Mouse (Mus musculus) liver, embryonic 14.5 days (tissue): Measurements from ENCODE around the gene Flnb. TPM values are rescaled to one million over a fixed set of nuclear protein-coding genes. Genes with fewer than 3 reads are reported as not detected.
A peak's percentile ranks its signal among the peaks of the same experiment; 100 is the strongest.

Source experiments
- ATAC-seq: fragments of 200-750 bp; cut with Nextera tagmentation; 2 replicates; pipeline ENCODE4 v1.8.0; 2017; ENCODE audit warnings: moderate number of reproducible peaks, mild to moderate bottlenecking, moderate library complexity; ENCODE audit not compliant: insufficient read depth
- DNase-seq, 3 experiments: peaks; one replicate each; pipeline ENCODE4 v3.0.0-alpha.2; 2012 to 2013; ENCODE audit warnings: low read depth in 3 of 3, low spot score in 3 of 3
- H3K27ac ChIP-seq: fragments of 300-500 bp; sonication (generic); 2 replicates; pipeline ENCODE4 v1.5.1; 2014; ENCODE audit warnings: moderate library complexity, mild to moderate bottlenecking, control low read depth, inconsistent platforms
- H3K27me3 ChIP-seq: fragments of 300-500 bp; sonication (generic); 2 replicates; pipeline ENCODE4 v1.6.1; 2014; ENCODE audit warnings: mild to moderate bottlenecking, low read length, moderate library complexity; ENCODE audit not compliant: control insufficient read depth, insufficient read depth
- H3K36me3 ChIP-seq: fragments of 300-500 bp; sonication (generic); replicated peaks from 2 replicates; pipeline ENCODE4 v1.6.1; 2014; ENCODE audit warnings: low read depth; ENCODE audit not compliant: control insufficient read depth, insufficient read depth
- H3K4me1 ChIP-seq, 2 experiments: fragments of 200-500 bp in 1 of 2; fragments of 300-500 bp in 1 of 2; sonication (generic) in 1 of 2; replicated peaks; 2 replicates each; pipeline ENCODE4 v1.6.1; 2012 to 2014; ENCODE audit warnings: antibody characterized with exemption in 1 of 2, inconsistent platforms in 1 of 2, low read length in 1 of 2; ENCODE audit not compliant: control insufficient read depth in 2 of 2, insufficient read depth in 2 of 2
- H3K4me2 ChIP-seq: fragments of 300-500 bp; sonication (generic); 2 replicates; pipeline ENCODE4 v1.6.1; 2014; ENCODE audit warnings: low read depth, mild to moderate bottlenecking, control low read depth, moderate library complexity
- H3K4me3 ChIP-seq, 2 experiments: fragments of 200-500 bp in 1 of 2; fragments of 300-500 bp in 1 of 2; sonication (generic) in 1 of 2; 2 replicates each; pipeline ENCODE4 v1.5.1; 2012 to 2014; ENCODE audit warnings: low read depth in 2 of 2, low read length in 2 of 2, mild to moderate bottlenecking in 2 of 2, control low read depth in 1 of 2, inconsistent platforms in 1 of 2, moderate library complexity in 1 of 2; ENCODE audit not compliant: insufficient read depth in 1 of 2
- H3K9ac ChIP-seq: fragments of 300-500 bp; sonication (generic); replicated peaks from 2 replicates; pipeline ENCODE4 v1.6.1; 2014; ENCODE audit warnings: mild to moderate bottlenecking, control low read depth, moderate library complexity
- H3K9me3 ChIP-seq: fragments of 300-500 bp; sonication (generic); 2 replicates; pipeline ENCODE4 v1.6.1; 2016; ENCODE audit warnings: low read length, mixed read lengths; ENCODE audit not compliant: control insufficient read depth
- CTCF ChIP-seq: IDR thresholded peaks from 2 replicates; pipeline ENCODE4 v1.5.1; 2016; ENCODE audit warnings: antibody characterized with exemption, low read depth, control low read depth
- EP300 ChIP-seq: IDR thresholded peaks from 2 replicates; pipeline ENCODE4 v1.6.1; 2016; ENCODE audit warnings: antibody characterized with exemption, low read depth
- WGBS: fragments of 180-500 bp; shearing (Covaris S2); extraction: QIAGEN DNeasy Blood & Tissue Kit; methylation state at CpG from one replicate; pipeline ENCODE4 v1.1.7; 2014; ENCODE audit not compliant: insufficient replicate concordance; 5-methylcytosine and 5-hydroxymethylcytosine counted together
- polyA plus RNA-seq, 2 experiments: library from polyadenylated mRNA; depleted of rRNA in 1 of 2; stranded (reverse) in 1 of 2; unstranded in 1 of 2; fragments of >200 nt; fragmentation: Nextera tagmentation in 1 of 2; extraction: Ambion mirVana in 1 of 2; gene quantifications; 2 replicates each; pipeline versions ENCODE4 v1.2.1 to v1.2.3; 2012 to 2014

The Flnb gene
- polyA plus RNA-seq, 2 experiments, result 3.2 to 3.7 TPM

- H3K9ac ChIP-seq, result no peak overlapping the region
- no peaks in the 10 kb centered on the region for H3K9me3 ChIP-seq
- peak overlapping the region; percentile 11 for H3K4me2 ChIP-seq
- H3K27ac ChIP-seq, result no peak overlapping the region
- no peak for TF ChIP-seq EP300
- TF ChIP-seq CTCF, result no peak
- DNase-seq, result peak; percentile 10 to 22 (median 17)
- no peaks in the 10 kb centered on the region for H3K36me3 ChIP-seq
- peaks cover 0 to 34% of the 10 kb centered on the region in 2 experiments; a peak in 2 of 4 replicates for H3K4me1 ChIP-seq
- 28% methylated on average over 10 of the region's 10 CpGs for WGBS
- ATAC-seq, result peak; percentile 68
- no peaks in the 10 kb centered on the region for H3K27me3 ChIP-seq
- H3K4me3 ChIP-seq, result no peak overlapping the region
These were observed 8.6 kb downstream of the Flnb start for GRCm38 (mm10) chr14:7826151-7826937.

GRCm38 (mm10) chr14:7829181-7829580 is 11.4 kb downstream of the Flnb start:
- DNase-seq (no peak), ATAC-seq (no peak)
- Histone ChIP-seq H3K36me3 (no peaks in the 10 kb centered on the region), H3K27ac (no peak overlapping the region), H3K9ac (no peak overlapping the region), H3K9me3 (no peaks in the 10 kb centered on the region), H3K4me2 (no peak overlapping the region), H3K4me3 (no peak overlapping the region), H3K4me1 (peaks cover 0 to 40% of the 10 kb centered on the region in 2 experiments; a peak in 2 of 4 replicates), H3K27me3 (no peaks in the 10 kb centered on the region)
- TF ChIP-seq EP300 (no peak), CTCF (no peak)
- WGBS, result 69% methylated on average over 2 of the region's 2 CpGs

DNA sequence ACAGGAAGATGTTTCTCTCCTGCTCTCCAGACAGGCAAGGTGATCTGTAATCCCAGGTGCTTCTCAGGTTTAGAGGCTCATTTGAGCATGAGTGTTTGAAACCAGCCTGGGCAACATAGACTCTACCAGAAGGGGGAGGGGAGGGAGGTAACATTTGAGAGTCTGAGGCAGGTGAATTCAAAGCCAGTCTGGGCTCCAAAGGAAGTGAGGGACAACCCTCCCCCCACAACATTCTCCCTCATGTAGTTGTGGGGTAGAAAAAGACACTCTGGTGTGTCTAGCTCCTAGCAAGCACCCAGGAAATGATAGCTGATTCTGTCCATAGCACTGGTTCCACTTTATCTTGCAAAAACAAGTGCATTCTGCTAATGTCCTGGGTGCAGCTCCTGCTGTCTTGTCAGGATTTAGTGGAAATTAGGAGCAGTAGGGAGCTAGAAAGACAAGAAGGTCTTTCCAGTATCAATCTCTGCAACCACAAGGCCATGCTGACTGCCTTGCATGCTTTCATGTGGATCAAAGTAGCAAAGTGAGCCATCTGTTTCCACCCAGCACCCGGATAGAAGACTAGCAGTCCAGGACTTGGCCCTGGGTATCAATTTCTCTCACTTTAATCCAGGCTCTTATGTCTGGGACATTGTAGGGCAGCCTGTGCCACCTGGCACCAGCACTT is 14.1 kb downstream of the Flnb start:
- Histone ChIP-seq H3K4me2 (no peak overlapping the region), H3K9me3 (no peaks in the 10 kb centered on the region), H3K27ac (no peak overlapping the region), H3K4me3 (no peak overlapping the region), H3K9ac (no peak overlapping the region), H3K27me3 (no peaks in the 10 kb centered on the region), H3K36me3 (no peaks in the 10 kb centered on the region), H3K4me1 (peaks cover 0 to 17% of the 10 kb centered on the region in 2 experiments; a peak in 2 of 4 replicates)
- 45% methylated on average over 1 of the region's 1 CpGs for WGBS
- DNase-seq, result no peak
- ATAC-seq, result no peak
- TF ChIP-seq EP300, result no peak

- no peak overlapping the region for H3K27ac ChIP-seq
- DNase-seq, result no peak
- 70% methylated on average over 5 of the region's 5 CpGs for WGBS
- TF ChIP-seq CTCF, result no peak
- no peak for TF ChIP-seq EP300
- no peak overlapping the region for H3K9ac ChIP-seq
- no peak overlapping the region for H3K4me2 ChIP-seq
- H3K27me3 ChIP-seq, result no peaks in the 10 kb centered on the region
- no peak overlapping the region for H3K4me3 ChIP-seq
- no peaks in the 10 kb centered on the region for H3K36me3 ChIP-seq
- peaks cover 0 to 16% of the 10 kb centered on the region in 2 experiments; a peak in 2 of 4 replicates for H3K4me1 ChIP-seq
- no peak for ATAC-seq
- H3K9me3 ChIP-seq, result no peaks in the 10 kb centered on the region
These were observed 14.7 kb downstream of the Flnb start for GRCm38 (mm10) chr14:7832440-7832783.

DNA sequence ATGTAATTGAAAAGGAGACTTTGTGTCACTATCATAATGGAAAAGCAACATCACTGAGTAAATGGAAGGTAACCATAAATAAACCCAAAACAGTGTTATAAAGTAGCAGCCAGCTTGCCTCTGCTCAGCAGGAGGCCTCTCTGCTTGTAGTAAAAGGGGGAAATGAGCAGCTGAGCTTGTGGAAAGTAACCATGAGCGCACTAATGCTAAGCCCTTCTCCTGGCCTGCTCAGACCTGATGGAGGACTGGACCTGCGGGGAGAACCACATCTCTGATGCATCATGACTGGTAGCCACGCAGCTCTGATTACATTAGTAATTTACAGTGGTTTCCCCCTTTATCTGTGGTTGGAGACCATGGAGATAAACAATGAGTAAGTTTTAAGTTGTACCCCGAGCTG is 15.7 kb downstream of the Flnb start:
- WGBS, result 38% methylated on average over 4 of the region's 4 CpGs
- peaks cover 0 to 16% of the 10 kb centered on the region in 2 experiments; a peak in 2 of 4 replicates for H3K4me1 ChIP-seq
- TF ChIP-seq EP300 (no peak), CTCF (no peak)
- ATAC-seq (no peak), DNase-seq (no peak)
- H3K9me3 ChIP-seq, result no peaks in the 10 kb centered on the region
- H3K9ac ChIP-seq, result no peak overlapping the region
- H3K27ac ChIP-seq, result no peak overlapping the region
- no peak overlapping the region for H3K4me2 ChIP-seq
- H3K36me3 ChIP-seq, result no peaks in the 10 kb centered on the region
- no peak overlapping the region for H3K4me3 ChIP-seq
- H3K27me3 ChIP-seq, result no peaks in the 10 kb centered on the region
